Mouse (Mus musculus): Measurements from ENCODE around the gene Mettl6.
"Not testable (repeated sequence)": the region's sequence is repeated elsewhere in the genome, so short reads cannot be mapped to it uniquely, and the experiment has no call there.

The Mettl6 gene

DNA sequence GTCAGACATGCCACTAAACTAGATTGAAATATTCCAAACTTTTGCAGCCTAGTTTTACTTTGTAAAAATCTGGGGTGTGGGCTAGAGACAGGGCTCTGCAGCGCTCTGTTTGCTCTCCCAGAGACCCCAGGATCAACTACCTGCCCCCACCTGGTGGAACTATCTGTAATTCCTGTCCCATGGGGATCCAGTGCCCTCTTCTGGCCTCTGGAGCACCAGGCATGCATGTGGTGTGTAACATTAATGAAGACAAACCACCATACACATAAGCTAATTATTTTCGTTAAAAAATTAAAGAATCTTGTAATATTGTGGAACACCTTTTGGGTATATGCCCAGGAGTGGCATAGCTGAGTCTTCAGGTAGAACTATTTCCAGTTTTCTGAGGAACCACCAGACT, 21.5 kb downstream of the Mettl6 start:
- no peak for DNase-seq (ENCODE audit: low spot score)

DNA sequence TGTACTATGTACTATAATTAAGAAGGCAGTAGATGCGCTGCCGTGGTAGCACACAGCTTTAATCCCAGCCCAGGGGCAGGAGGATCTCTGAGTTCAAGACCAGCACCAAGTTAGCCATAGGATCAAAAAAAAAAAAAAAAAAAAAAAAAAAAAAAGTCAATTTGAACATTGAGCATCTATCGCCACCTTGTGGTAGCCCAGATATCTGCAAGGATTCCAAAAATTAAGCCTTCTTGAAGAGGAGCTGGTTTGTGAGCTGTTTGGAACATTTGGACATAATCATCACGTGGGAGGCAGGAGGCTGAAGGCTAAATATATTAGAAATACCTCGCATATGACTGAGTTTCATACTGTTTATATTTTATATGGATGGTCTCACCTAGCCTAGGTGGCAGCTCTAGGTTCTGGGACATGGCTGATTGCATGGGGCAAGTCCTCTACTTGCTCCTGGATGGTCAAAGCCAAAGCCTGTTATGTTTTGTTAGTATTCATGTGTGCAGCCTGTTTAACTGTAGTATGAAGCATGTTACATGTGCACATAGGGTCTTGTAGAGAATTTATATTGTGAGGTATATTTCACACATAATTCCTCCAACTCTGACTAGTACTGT, 22.3 kb downstream of the Mettl6 start:
- peak; percentile 61 for DNase-seq (ENCODE audit: low spot score)

DNA sequence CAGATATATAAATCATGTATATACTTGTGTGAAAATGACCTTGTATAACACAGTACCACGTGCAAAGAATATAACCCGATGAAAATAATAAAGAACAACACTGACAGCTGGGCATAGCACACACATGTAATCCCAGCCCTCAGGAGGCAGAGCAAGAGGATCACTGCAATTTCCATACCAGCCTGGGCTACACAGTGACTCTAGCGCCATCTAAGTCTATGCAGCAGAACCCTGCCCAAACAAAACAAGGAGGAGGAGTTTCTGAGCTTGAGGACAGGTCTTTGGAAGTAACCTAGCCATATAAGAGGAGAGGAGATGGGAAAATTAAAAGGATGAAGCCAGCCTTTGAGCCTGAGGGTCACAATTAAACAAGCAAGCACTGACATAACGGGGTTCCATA, 25.1 kb downstream of the Mettl6 start:
- no peak for DNase-seq (ENCODE audit: low spot score)

DNA sequence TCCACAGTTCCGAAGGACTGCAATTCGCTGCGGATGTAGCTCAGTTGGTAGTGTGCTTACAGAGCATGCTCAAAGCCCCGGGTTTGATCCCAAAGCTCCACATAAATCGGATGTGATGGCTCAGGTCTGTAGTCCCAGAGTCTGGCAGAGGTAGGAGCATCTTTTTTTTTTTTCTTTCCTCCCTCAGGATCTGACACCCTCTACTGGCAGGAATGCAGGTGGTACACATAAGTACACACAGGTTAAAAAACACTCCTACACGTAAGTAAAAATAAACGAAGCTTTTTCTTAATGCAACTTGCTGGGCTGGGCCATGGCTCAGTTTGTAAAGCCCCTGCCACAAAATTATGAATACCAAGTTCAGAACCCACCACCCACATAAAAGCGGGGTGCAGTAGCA, 30.7 kb downstream of the Mettl6 start:
- DNase-seq (ENCODE audit: low spot score), result no peak

DNA sequence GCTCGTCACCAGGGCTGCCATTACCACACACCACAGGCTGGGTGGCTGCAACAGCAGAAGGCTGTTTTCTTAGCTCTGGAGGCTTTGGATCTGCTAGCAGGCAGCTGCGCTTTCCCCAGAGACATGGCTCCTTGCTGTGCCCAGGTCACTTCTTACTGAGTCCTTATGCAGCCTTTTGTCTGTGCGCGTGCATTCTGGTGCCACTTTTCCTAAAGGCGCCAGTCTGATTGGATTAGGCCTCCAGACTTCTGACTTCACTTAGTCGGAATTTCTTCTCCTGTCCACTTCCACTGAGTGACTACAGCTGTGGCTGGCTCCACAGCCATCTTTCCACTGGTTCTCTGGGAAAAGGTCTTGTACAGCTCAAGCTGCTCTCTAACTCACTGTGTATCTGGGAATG, 32.0 kb downstream of the Mettl6 start:
- no peak for DNase-seq (ENCODE audit: low spot score)

DNA sequence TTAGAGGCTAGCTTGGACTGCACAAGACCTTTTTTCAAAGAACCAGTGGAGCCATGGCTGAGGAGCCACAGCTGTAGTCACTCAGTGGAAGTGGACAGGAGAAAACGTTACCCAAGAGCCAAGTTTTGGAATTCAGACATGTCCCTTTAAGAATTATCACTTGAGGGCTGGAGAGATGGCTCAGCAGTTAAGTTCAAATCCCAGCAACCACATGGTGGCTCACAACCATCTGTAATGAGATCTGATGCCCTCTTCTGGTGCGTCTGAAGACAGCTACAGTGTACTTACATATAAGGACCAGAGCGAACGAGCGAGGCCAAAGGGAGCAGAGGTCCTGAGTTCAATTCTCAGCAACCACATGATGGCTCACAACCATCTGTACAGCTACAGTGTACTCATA, 32.6 kb downstream of the Mettl6 start:
- not testable (repeated sequence) for DNase-seq (ENCODE audit: low spot score)

DNA sequence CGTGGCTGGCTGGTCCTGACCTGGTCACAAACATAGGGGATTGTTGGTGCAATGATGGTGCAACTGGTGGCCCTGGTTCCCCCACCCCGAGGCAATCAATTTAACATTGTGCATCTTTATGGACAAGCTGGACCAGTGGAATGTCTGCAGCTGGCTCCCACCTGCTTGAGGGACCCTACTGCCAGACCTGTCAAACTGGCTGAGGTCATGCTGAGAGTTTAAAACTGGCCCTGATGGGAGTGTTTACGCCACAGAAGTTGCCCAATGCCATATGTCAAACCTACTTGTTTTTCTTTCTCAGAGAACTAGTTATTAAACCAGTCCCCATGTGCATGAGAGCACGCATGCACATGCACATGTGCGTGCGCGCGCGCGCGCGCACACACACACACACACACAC, 36.8 kb downstream of the Mettl6 start:
- DNase-seq (ENCODE audit: low spot score), result no peak

DNA sequence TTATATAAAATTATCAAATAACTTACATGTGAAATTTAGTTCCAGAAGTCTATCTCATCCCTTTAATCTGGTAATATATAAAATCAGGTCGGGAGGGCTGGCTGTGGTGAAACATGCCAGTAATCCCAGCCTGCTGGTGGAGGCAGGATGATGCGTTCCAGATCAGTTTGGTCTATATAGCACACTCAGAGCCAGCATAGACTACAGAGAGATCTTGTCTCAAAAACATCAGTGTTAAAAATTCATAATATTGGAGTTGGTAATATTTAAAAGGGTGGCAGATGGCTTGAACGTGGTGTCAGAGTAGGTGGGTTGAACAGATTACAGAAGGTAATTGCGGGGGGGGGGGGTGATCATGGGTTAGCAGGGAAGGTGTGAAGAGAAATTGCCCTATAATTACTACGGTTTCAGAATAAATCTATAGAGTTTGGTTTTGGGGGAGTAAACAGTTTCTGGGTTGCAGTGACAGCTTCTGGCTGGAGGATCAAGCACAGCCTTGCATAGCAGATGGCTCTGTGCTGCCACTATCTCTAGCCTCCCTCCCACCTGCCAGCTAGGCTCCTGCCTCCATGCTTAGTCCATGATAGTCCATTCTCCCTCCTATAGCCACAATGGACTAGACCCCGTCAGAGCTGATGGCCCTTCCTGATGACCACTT, 38.6 kb downstream of the Mettl6 start:
- DNase-seq (ENCODE audit: low spot score), result no peak

DNA sequence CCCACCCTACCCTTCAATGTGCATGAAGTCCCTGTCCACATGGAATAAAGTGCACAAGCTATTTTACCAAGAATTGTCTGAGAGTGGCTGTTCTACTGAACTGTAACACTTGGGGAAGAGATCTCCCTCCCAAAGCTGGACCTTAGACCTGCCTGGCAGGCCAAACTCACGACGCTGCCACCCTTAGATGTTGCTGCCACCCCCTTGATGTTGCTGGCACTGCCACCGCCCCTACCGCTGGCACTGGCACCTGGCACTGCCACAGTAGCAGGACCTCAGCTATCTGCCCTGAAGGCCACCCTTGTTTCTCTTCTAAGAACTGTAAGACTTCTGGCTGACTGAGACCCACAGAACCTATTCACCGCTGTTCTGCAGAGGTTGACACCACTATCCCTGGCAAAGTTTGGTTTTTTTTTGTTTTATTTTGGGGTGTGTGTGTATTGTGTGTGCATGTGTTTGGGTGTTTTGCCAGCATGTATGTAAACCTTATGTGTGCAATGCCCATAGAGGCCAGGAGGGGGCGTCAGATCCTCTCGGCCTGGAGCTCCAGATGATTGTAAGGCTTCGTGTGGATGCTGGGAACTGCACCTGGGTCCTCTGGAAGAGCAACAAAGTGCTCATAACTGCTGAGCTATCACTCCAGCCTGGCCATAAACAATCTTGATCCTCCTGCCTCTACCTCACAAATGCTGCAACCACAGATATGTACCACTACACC, 39.8 kb downstream of the Mettl6 start:
- no peak for DNase-seq (ENCODE audit: low spot score)

DNA sequence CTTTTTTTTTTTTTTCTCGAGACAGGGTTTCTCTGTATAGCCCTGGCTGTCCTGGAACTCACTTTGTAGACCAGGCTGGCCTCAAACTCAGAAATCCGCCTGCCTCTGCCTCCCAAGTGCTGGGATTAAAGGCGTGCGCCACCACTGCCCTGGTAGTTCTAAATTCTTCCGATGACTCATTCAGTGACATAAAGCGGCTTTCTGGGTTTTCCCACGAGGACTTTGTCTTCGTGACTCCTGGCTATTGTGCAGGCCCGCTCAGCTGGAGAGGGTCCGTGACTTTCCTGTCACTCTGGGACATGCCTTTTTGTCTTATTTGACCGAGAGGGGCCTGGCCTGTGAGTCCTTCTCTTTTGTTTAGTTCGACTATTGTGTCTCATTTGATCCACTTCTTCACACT, 40.9 kb downstream of the Mettl6 start:
- not testable (repeated sequence) for DNase-seq (ENCODE audit: low spot score)

DNA sequence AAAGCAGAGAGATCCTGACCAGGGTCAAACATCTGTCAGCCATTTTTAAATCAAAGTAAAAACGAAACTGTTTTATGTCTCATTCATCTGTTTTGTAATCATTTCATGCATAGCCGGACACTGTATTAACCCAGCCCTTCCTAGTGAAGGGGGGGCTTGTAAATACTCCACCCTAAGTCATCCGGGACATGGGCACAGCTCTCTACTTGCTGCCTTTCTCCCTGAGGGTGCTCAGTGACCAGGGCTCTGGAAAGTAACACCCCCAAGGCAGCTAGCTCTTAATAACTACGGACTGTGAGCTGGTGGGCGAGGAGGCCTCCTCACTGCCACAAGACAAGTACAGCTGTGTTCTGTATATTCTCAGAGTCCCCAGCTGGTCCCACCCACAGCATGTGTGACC, 45.8 kb downstream of the Mettl6 start:
- DNase-seq (ENCODE audit: low spot score), result no peak

DNA sequence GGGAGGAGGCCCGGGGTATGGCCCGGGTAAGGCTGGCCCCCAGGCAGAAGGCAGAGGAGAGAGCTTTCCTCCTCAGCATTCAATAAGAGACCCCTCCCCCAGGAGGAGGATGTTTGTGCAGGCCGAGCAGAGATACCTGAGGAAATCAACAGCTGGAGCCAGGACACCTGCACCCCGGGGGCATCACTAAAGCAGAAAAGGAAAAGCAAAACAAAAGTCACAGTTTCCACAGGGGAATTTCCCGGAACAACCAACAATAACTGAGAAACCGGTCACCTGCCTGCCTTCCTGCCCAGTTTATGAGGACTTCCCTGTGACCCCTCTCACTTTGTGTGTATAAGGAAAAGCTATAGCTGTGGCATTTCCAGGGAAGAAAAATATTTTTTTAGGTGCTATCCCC, 51.2 kb downstream of the Mettl6 start:
- no peak for DNase-seq (ENCODE audit: low spot score)

DNA sequence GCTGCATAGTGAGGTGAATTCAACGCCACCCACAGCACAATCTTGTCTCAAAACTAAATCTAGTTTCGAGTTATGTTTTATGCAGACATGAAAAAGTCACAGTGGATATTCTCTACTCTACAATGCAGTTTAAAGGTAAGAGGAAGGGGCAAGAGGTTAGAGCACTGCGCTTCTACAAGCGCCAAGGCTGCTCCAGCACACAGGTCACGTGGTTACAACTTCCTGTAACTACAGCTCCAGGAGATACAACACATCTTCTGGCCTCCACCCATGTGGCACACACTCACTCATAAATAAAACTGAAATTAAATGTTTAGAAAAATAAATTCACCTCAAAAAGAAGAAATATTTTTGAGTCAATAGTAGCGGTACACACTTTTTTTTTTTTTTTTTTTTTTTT, 54.1 kb downstream of the Mettl6 start:
- no peak for DNase-seq (ENCODE audit: low spot score)

DNA sequence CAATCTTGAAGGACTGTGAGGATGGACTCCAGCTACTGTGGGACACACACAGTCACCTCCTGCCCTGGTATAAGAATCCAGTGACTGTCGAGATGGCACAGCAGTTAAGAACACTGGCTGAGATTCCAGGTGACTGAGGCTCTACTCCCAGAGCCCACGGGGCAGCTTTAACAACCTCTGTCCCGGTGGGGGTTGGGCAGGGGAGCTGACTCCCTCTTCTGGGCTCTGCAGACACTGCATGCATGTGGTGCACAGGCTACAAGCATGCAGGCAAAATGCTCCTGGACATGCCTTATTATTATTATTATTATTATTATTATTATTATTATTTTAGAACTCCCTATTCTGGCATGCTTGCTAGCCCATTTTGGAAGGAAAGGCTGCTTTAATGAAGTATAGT, 54.6 kb downstream of the Mettl6 start:
- no peak for DNase-seq (ENCODE audit: low spot score)

DNA sequence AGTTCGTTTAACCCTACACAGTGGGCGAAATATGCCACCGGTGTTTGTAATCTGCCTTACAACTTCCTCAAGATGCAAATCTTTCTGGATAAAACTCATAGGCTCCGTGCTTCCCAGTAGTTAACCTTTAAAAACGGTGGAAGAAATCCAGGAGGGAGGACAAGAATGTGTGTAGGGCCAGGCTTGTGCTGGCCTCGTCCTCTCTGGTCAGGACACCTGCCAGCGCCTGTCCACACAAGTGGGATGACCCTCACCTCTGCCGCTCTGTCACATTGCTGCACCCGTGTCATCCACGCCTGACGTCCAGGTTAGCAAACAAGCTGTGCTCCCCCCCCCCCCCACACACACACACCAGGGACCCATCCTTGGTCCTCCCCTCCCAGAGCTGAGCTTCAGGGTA, 55.6 kb downstream of the Mettl6 start:
- DNase-seq (ENCODE audit: low spot score), result no peak

DNA sequence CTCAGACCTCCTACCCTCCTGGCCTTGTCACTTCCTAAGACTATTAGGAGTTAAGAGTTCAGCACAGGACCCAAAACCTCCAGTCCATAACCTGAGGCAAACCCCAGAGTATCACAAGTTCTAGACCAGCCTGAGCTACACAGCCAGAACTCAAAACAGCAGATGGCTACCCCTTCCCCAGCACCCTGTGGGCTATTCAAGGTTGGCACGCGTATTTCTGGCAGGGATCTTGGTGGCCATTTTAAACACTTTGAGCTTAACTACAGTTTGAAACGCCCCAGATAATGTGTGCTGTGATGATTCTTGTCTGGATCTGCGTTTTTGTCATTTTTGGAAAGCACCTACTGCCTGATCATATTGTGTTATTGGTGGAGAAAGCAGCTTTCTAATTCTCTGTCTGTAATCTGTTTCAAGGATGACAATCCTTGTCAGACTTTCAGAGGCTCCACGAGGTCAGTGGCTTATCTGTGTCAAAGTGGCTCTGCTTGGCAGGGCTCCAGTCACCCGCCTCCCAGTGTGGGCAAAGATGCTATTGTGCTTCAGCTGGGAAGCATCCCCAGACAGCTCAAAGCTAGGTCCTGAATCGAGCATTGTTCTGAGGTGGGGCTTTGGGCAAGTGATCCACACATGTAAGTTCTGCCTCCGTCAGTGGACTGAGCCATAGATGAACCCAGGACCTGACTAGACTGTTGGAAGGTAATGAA, 56.9 kb downstream of the Mettl6 start:
- no peak for DNase-seq (ENCODE audit: low spot score)

DNA sequence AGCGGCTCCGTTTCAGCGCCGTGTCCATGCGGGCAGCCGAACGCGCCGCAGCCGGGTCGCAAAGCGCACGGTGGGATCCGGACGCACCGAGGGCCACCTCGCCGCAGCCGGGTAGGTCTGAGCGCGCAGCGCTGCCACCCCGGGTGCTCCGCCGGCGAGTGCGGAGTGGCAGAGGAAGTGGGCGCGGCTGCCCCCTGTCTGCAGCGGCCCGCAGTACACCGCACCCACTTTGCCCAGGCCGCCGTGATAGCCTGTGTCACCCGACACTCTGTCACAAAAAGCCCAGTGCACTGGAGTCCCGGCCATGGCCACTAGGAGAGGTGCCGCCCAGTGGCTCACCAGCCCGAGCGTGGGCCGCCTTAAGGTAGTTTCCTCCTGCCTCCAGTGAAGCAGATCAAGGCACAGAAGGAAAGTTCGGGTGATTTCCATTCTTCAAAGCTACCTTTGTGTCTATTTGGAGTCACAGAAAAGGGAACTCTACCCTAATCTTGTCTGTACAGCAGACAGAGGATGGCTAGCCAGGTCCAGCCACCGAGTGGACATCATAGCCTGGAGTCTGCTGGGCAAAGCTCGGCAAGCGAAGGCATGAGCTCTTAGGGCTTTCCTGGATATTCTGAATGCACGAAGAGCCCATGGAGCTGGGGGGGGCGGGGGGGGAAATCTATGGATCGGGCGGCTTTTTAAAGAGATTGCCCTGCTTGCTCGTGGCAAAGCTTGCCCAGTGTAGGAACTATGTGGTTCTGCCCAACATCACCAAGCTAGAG, 58.7 kb downstream of the Mettl6 start, which contains the start of gene Sh3bp5:
Gene Sh3bp5 (minus strand): TSS at position 149 of the 764 bp plus-strand sequence.
- peak; percentile 92 for DNase-seq (ENCODE audit: low spot score)

DNA sequence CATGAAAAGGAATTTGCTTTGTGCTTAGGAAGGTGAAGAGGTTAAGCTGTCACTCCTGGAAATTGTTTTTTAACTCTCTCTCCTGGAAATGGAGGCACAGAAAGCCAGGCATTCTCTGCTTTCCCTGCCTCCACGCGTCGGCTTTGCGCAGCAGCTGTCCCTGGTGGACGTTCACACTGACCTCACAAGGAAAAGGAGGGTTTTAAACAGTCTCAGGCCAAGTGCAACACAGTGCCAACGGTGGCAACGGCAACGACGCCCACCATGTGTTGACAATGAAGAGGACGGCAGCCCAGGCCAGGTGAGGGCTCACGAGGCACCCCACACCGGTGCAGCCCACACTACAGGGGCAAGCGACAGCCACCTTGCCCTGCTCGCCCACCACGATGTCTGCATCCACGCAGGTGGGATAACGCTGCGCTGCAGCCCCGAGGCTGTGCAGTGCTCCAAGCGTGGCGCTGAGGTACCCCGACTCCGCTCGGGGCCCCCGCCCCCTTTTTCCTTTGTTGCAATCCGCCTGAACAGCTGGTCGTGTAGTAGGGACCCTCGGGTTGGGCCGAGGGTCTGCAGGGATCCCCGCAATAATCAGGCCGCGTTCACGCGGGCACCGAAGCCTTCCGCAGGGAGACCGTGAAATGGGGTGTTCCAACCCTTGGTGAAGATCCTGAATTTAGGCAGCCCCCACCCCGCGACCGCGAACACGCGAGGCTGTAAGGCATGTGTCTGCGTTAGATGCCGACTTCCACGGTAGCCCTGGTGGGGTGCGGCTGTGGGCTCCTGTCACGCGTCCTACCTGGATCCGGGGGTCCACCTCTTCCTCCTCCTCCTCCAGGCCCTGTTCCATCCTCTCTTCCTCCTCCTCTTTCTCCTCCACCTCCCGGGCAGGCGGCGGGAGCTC, 59.6 kb downstream of the Mettl6 start:
- no peak for DNase-seq (ENCODE audit: low spot score)

DNA sequence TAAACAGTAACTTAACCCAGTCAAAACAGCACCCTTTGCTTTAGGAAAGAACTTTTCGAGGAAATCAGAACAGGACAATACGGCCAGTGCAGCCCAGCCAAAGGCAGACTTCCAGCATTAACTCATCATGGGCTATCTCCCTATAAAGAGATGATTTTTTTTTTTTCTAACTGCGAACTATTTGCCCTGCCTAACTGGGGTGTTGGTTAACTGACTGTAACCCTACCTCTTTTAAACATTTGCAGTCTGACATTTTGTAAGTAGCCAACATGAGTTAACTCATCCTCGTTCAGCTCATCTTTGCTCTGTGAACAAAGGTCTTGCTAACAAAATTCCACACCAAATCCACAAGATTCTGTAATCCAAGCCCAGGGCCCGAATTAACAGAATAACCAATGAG, 60.4 kb downstream of the Mettl6 start:
- no peak for DNase-seq (ENCODE audit: low spot score)

DNA sequence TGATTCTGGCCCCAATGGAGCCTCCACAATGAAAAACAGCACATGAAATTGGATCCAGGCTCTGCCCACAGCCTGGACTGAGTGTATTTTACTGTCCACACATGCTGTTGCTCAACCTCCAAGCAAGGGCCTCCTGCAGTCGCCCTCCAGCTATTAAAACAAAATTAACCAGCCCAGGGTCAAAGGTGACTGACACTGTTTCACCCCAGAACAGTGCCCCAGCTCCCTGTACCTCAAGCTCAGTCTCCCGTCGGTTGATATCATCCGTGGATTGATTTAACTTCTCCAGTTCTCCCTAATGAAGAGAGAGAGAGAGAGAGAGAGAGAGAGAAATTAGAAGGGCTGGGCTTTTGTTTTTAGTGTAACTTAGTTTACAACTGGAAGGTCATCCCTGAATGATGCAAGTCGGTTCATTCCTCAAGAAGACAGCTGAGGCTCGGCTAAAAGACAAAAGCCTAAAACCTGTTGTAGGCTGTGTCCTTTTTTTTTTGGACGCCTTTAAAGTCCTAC, 60.9 kb downstream of the Mettl6 start:
- no peak for DNase-seq (ENCODE audit: low spot score)

DNA sequence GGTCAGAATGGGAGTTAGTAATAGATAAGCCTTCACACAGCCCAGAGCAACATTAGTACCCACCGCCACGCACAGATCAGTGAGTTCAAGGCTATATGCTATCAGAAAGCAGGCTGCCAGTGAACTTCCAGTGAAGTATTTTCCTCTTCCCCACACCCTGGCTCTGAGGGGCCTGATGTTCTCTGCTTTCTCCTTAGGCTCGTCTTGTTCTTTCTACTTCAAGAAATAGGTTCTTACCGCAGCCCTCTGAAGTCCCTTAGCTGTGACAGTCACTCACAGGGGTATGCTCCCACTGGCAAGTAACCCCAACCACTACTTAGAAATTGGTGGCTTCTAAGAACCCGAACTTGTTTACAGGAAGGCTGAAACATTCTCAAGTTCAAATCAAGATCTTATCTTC, 61.7 kb downstream of the Mettl6 start:
- DNase-seq (ENCODE audit: low spot score), result no peak

All from ovary, postnatal 14 days (tissue).